ENCODE assay signal across 15 mouse cellular contexts in the genomic region with DNA sequence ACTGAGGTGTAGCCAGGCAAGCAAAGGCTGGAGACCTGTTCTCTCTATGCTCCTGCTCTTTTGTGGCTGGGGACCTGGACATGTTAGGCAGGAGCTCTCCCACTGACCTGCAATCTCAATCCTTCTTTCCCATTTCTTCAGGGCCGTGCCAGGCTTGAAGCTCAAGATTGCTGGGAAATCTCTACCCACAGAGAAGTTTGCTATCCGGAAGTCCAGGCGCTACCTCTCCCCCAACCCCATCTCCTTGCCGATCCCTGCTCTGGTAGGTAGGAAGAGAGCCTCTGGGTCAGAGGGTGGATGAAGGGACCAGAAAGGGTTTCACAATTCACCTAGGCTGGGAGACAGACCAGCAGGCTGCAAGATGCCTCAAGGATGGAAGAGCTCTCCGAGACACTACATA. TPM values are rescaled to one million over a fixed set of nuclear protein-coding genes. Genes with fewer than 3 reads are reported as not detected.
DNase-seq lines count a peak whose midpoint lies in the region; ATAC-seq lines count a peak whose summit lies in the region.
"Had no signal": no experiment of that assay in that cellular context is flagged by ENCODE, and none has a peak within 500 bp of the region (broad histone marks: within the 10 kb centered on the region; RNA-seq: fewer than 3 reads in every experiment).

No protein-coding gene starts in this region.

- H3K36me3 ChIP-seq in kidney, embryonic 15.5 days: peaks cover 5% of the 10 kb centered on the region
- peaks cover 9% of the 10 kb centered on the region; the same call in 1 of the 2 replicates for H3K36me3 ChIP-seq in embryonic facial prominence, embryonic 13.5 days
- H3K36me3 ChIP-seq in limb, embryonic 10.5 days: peaks cover 9% of the 10 kb centered on the region; the same call in 1 of the 2 replicates
- peaks cover 6% of the 10 kb centered on the region for H3K36me3 ChIP-seq in liver, embryonic 16.5 days (ENCODE audit: control insufficient read depth, insufficient read depth)
- peaks cover 2% of the 10 kb centered on the region; the same call in 1 of the 2 replicates for H3K36me3 ChIP-seq in kidney, embryonic 14.5 days (ENCODE audit: control insufficient read depth, insufficient read depth, low read length)

- H3K27me3 ChIP-seq in kidney, embryonic 15.5 days: no peaks in the 10 kb centered on the region
- no peaks in the 10 kb centered on the region for H3K27me3 ChIP-seq in embryonic facial prominence, embryonic 13.5 days
- H3K27me3 ChIP-seq in limb, embryonic 10.5 days (ENCODE audit: low read depth, poor library complexity, severe bottlenecking): no peaks in the 10 kb centered on the region
- H3K27me3 ChIP-seq in liver, embryonic 16.5 days (ENCODE audit: control insufficient read depth, insufficient read depth, low read depth, low read length): no peaks in the 10 kb centered on the region
- H3K27me3 ChIP-seq in kidney, embryonic 14.5 days (ENCODE audit: control insufficient read depth, insufficient read depth, low read length): no peaks in the 10 kb centered on the region

- 92% methylated on average over 5 of the region's 5 CpGs for WGBS in kidney, embryonic 15.5 days
- 89% methylated on average over 5 of the region's 5 CpGs for WGBS in embryonic facial prominence, embryonic 13.5 days
- 92% methylated on average over 5 of the region's 5 CpGs for WGBS in limb, embryonic 10.5 days
- WGBS in liver, embryonic 16.5 days (ENCODE audit: insufficient replicate concordance): 89% methylated on average over 5 of the region's 5 CpGs
- 95% methylated on average over 5 of the region's 5 CpGs for WGBS in kidney, embryonic 14.5 days

- no peak overlapping the region for H3K4me3 ChIP-seq in kidney, embryonic 15.5 days (replicated peaks)
- H3K4me3 ChIP-seq in embryonic facial prominence, embryonic 13.5 days: no peak overlapping the region
- no peak overlapping the region for H3K4me3 ChIP-seq in limb, embryonic 10.5 days
- H3K4me3 ChIP-seq in liver, embryonic 16.5 days (ENCODE audit: low read depth, low read length): peak overlapping the region; percentile 2; the same call in 1 of the 2 replicates
- no peak overlapping the region for H3K4me3 ChIP-seq in kidney, embryonic 14.5 days (ENCODE audit: low read length)

- no peak overlapping the region for H3K4me2 ChIP-seq in kidney, embryonic 15.5 days
- no peak overlapping the region for H3K4me2 ChIP-seq in embryonic facial prominence, embryonic 13.5 days
- H3K4me2 ChIP-seq in liver, embryonic 16.5 days (ENCODE audit: low read depth, low read length): peak overlapping the region; percentile 68
- no peak overlapping the region for H3K4me2 ChIP-seq in kidney, embryonic 14.5 days (replicated peaks; ENCODE audit: low read depth, low read length)
- H3K4me2 ChIP-seq: hindbrain, embryonic 14.5 days had no signal

- no peak for DNase-seq in kidney, adult 8-10 months
- DNase-seq in limb, embryonic 10.5 days (ENCODE audit: low spot score): no peak
- DNase-seq in thymus, postnatal 10 days (ENCODE audit: low spot score in 2 of 2): no peak
- DNase-seq: adrenal gland, postnatal 14 days; cerebellum, adult 9-10 months; gastrocnemius, postnatal 36 days; lung, postnatal 36 days; midbrain, embryonic 14.5 days; thymus, adult 18-20 months had no signal

- no peak for ATAC-seq in kidney, embryonic 15.5 days (replicated peaks; ENCODE audit: low FRiP score)
- ATAC-seq in embryonic facial prominence, embryonic 13.5 days (ENCODE audit: insufficient number of reproducible peaks, insufficient read depth, low FRiP score, low TSS enrichment, low read depth): no peak
- no peak for ATAC-seq in liver, embryonic 16.5 days (ENCODE audit: low read depth)
- ATAC-seq in kidney, embryonic 14.5 days (ENCODE audit: low FRiP score, low TSS enrichment): no peak
- ATAC-seq: CD4-positive, CD25-positive, alpha-beta regulatory T cell, adult 4 months had no signal

- no peak overlapping the region for H3K9ac ChIP-seq in kidney, embryonic 15.5 days
- H3K9ac ChIP-seq in embryonic facial prominence, embryonic 13.5 days: no peak overlapping the region
- H3K9ac ChIP-seq in liver, embryonic 16.5 days (ENCODE audit: low read depth, low read length): peak overlapping the region; percentile 11
- H3K9ac ChIP-seq in kidney, embryonic 14.5 days (ENCODE audit: low read depth, low read length): no peak overlapping the region
- H3K9ac ChIP-seq: hindbrain, embryonic 14.5 days had no signal

- peaks cover 8% of the 10 kb centered on the region; the same call in 1 of the 2 replicates for H3K4me1 ChIP-seq in kidney, embryonic 15.5 days
- peaks cover 17% of the 10 kb centered on the region for H3K4me1 ChIP-seq in embryonic facial prominence, embryonic 13.5 days
- H3K4me1 ChIP-seq in limb, embryonic 10.5 days: peaks cover 10% of the 10 kb centered on the region; the same call in 1 of the 2 replicates
- H3K4me1 ChIP-seq in liver, embryonic 16.5 days (ENCODE audit: control insufficient read depth, low read depth, low read length): peaks cover 75% of the 10 kb centered on the region
- no peaks in the 10 kb centered on the region for H3K4me1 ChIP-seq in kidney, embryonic 14.5 days (ENCODE audit: control insufficient read depth, insufficient read depth, low read length)

- peak overlapping the region; percentile 6; the same call in 1 of the 2 replicates for H3K27ac ChIP-seq in kidney, embryonic 15.5 days
- 0 out of 2 replicates have a peak overlapping the region, but pooled peaks have one; percentile 44 for H3K27ac ChIP-seq in embryonic facial prominence, embryonic 13.5 days
- H3K27ac ChIP-seq in limb, embryonic 10.5 days: 0 out of 2 replicates have a peak overlapping the region, but pooled peaks have one; percentile 9
- peak overlapping the region; percentile 98 for H3K27ac ChIP-seq in liver, embryonic 16.5 days (ENCODE audit: low read length)
- H3K27ac ChIP-seq in kidney, embryonic 14.5 days (ENCODE audit: low read depth, low read length): no peak overlapping the region
- H3K27ac ChIP-seq: hindbrain, embryonic 14.5 days had no signal

- H3K9me3 ChIP-seq in kidney, embryonic 15.5 days (replicated peaks): no peaks in the 10 kb centered on the region
- no peaks in the 10 kb centered on the region for H3K9me3 ChIP-seq in embryonic facial prominence, embryonic 13.5 days
- no peaks in the 10 kb centered on the region for H3K9me3 ChIP-seq in limb, embryonic 10.5 days (replicated peaks)
- no peaks in the 10 kb centered on the region for H3K9me3 ChIP-seq in liver, embryonic 16.5 days (replicated peaks; ENCODE audit: control insufficient read depth, low read length)
- no peaks in the 10 kb centered on the region for H3K9me3 ChIP-seq in kidney, embryonic 14.5 days (ENCODE audit: control insufficient read depth, low read length)

RNA-seq across cellular contexts. Expression of gene Ttc39a, which starts 34.0 kb away (rescaled TPM):
- polyA plus RNA-seq in kidney, embryonic 15.5 days (2015; fragmentation: Nextera tagmentation; extraction: Ambion mirVana): 5.4 and 5.6 TPM in 2 replicates
- 4.6 and 4.9 TPM in 2 replicates for polyA plus RNA-seq in embryonic facial prominence, embryonic 13.5 days (2015; fragmentation: Nextera tagmentation; extraction: Ambion mirVana)
- polyA plus RNA-seq in limb, embryonic 10.5 days (2016; fragmentation: Nextera tagmentation; extraction: Ambion mirVana): 6.9 and 7.0 TPM in 2 replicates
- polyA plus RNA-seq in liver, embryonic 16.5 days (2015; fragmentation: Nextera tagmentation; extraction: Ambion mirVana): 10.4 and 11.8 TPM in 2 replicates
- 4.4 and 6.1 TPM in 2 replicates for polyA plus RNA-seq in kidney, embryonic 14.5 days (2014; fragmentation: Nextera tagmentation; extraction: Ambion mirVana)
- polyA plus RNA-seq: CD4-positive, CD25-positive, alpha-beta regulatory T cell, adult 4 months had no signal

RNA-seq across cellular contexts. Expression of gene Rnf11, which starts 44.1 kb away (rescaled TPM):
- 31.9 and 36.8 TPM in 2 replicates for polyA plus RNA-seq in kidney, embryonic 15.5 days (2015; fragmentation: Nextera tagmentation; extraction: Ambion mirVana)
- polyA plus RNA-seq in embryonic facial prominence, embryonic 13.5 days (2015; fragmentation: Nextera tagmentation; extraction: Ambion mirVana): 39.9 and 41.1 TPM in 2 replicates
- polyA plus RNA-seq in limb, embryonic 10.5 days (2016; fragmentation: Nextera tagmentation; extraction: Ambion mirVana): 17.8 and 21.5 TPM in 2 replicates
- 25.9 and 29.3 TPM in 2 replicates for polyA plus RNA-seq in liver, embryonic 16.5 days (2015; fragmentation: Nextera tagmentation; extraction: Ambion mirVana)
- 31.0 and 44.8 TPM in 2 replicates for polyA plus RNA-seq in kidney, embryonic 14.5 days (2014; fragmentation: Nextera tagmentation; extraction: Ambion mirVana)
